In the genomic region with DNA sequence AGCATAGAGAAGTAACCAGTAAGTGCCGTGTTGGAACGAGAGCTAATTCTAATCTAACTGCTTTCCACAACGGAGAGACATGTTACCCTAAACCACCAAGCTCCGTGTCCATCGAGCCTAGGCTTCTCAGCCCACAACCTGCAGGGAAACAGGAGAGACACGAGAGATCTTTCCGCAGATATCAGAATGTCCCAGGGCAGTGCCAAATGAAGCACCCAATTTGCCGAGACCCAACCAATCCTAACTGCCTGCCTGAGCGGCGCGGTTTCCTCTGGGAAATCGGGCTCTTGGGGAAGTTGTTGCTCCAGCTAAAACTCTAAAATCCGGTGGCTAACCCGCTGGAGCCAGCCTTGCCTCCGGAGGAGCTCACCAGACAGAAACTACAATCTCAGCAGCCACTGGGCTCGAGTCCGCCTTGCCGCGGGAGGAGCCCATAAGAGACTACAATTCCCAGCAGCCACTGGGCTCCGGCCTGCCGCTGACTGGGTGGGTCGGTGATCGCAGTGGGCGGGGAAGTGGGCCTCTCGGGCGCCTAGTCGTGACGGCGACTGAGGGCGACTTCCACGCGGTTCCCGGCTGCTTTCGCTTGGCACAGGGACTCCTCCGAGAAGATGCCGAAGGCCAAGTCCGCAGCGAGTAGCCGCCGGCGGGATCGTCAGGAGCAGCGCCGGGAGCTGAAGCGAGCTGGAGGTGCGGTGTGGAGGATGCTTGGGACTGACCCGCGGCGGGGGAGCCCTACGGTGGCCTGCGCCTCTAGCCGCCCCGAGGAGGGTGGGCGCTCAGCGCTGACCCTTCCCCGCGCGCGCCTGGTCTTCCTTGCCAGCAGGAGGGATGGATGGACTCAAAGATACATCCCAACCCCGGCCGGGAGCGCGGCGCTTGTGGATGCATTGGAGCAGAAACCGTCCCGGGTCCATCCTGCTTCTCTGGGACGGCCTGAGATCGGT, we compare ENCODE assay signal across 8 mouse cellular contexts. TPM values are rescaled to one million over a fixed set of nuclear protein-coding genes. Genes with fewer than 3 reads are reported as not detected.
DNase-seq lines count a peak whose midpoint lies in the region; ATAC-seq lines count a peak whose summit lies in the region.

A gene (plus strand): TSS at position 534 of the 947 bp plus-strand sequence.

- peak; percentile 100 for ATAC-seq in hematopoietic stem cell, adult 5-6 weeks (replicated peaks in 1 of 2; ENCODE audit: insufficient read depth in 1 of 2, low FRiP score in 2 of 2, low TSS enrichment in 1 of 2, low read depth in 1 of 2, poor library complexity in 2 of 2, severe bottlenecking in 2 of 2)
- peak; percentile 100 for ATAC-seq in lung, embryonic 16.5 days (ENCODE audit: low read depth)

- peaks cover 10% of the 10 kb centered on the region for H3K4me1 ChIP-seq in lung, embryonic 16.5 days (replicated peaks; ENCODE audit: control insufficient read depth, insufficient read depth, low read length)

- no peaks in the 10 kb centered on the region for H3K9me3 ChIP-seq in lung, embryonic 16.5 days (ENCODE audit: control insufficient read depth, low read length)

- peak within 1 kb of the TSS; percentile 94 for H3K27ac ChIP-seq in lung, embryonic 16.5 days (ENCODE audit: low read length)

- peak within 1 kb of the TSS; percentile 98 for H3K4me3 ChIP-seq in lung, embryonic 16.5 days (ENCODE audit: low read length)

- DNase-seq in MEL-GATA-1-ER (ENCODE audit: extremely low read depth, low read depth) = peak; percentile 79
- DNase-seq in cerebellum, adult 8-10 months = peak; percentile 91
- DNase-seq in forelimb bud, embryonic 11.5 days (ENCODE audit: low read depth, low spot score) = peak; percentile 91
- peak; percentile 82 for DNase-seq in layer of hippocampus, adult 9-10 months (ENCODE audit: low spot score)
- DNase-seq in ovary, postnatal 10 days (ENCODE audit: low spot score) = peak; percentile 74
- DNase-seq in thymus, postnatal 10 days (ENCODE audit: low spot score in 2 of 2) = peak; percentile 90 to 91

- H3K36me3 ChIP-seq in lung, embryonic 16.5 days (ENCODE audit: control insufficient read depth, insufficient read depth, low read length) = peaks cover 14% of the 10 kb centered on the region

- peak within 1 kb of the TSS; percentile 81 for H3K4me2 ChIP-seq in lung, embryonic 16.5 days (ENCODE audit: low read depth, low read length)

- H3K9ac ChIP-seq in lung, embryonic 16.5 days (ENCODE audit: low read length) = peak within 1 kb of the TSS; percentile 91

- H3K27me3 ChIP-seq in lung, embryonic 16.5 days (ENCODE audit: control insufficient read depth, insufficient read depth, low read depth, low read length) = no peaks in the 10 kb centered on the region

- WGBS in lung, embryonic 16.5 days = under 1% methylated on average over 68 of the region's 68 CpGs

RNA-seq across cellular contexts. Expression of the gene that starts here (rescaled TPM):
- total RNA-seq in hematopoietic stem cell, adult 5-6 weeks (2017) = 28.5 and 31.7 TPM in 2 replicates
- polyA plus RNA-seq in lung, embryonic 16.5 days (2015; fragmentation: Nextera tagmentation; extraction: Ambion mirVana) = 35.3 and 41.7 TPM in 2 replicates

Comparison
In these comparisons a context has a peak if more than half of its experiments do, and no peak if none do; other contexts are left out.
1. Peak in every context shown above with its lines: DNase-seq, ATAC-seq, H3K4me3 ChIP-seq and H3K27ac ChIP-seq.